Mouse (Mus musculus) embryonic facial prominence, embryonic 14.5 days (tissue): Measurements from ENCODE around the gene Rhebl1. TPM values are rescaled to one million over a fixed set of nuclear protein-coding genes. Genes with fewer than 3 reads are reported as not detected.

ENCODE experiments used
- ATAC-seq: fragments of 200-750 bp; cut with Nextera tagmentation; 2 replicates; pipeline ENCODE4 v1.8.0; 2017; ENCODE audit warnings: low read depth, moderate number of reproducible peaks, moderate TSS enrichment
- DNase-seq: peaks from one replicate; pipeline ENCODE4 v3.0.0-alpha.2; 2015; ENCODE audit warnings: low spot score
- H3K27ac ChIP-seq: fragments of 300-500 bp; sonication (generic); replicated peaks from 2 replicates; pipeline ENCODE4 v1.5.1; 2014; ENCODE audit warnings: low read depth, mild to moderate bottlenecking, low read length, moderate library complexity
- H3K27me3 ChIP-seq: fragments of 300-500 bp; sonication (generic); replicated peaks from 2 replicates; pipeline ENCODE4 v1.6.1; 2014; ENCODE audit warnings: low read length; ENCODE audit not compliant: control insufficient read depth, insufficient read depth
- H3K36me3 ChIP-seq: fragments of 300-500 bp; sonication (generic); 2 replicates; pipeline ENCODE4 v1.6.1; 2014; ENCODE audit warnings: low read length, mixed read lengths; ENCODE audit not compliant: control insufficient read depth, insufficient read depth
- H3K4me1 ChIP-seq: fragments of 300-500 bp; sonication (generic); 2 replicates; pipeline ENCODE4 v1.6.1; 2014; ENCODE audit warnings: antibody characterized with exemption, low read length; ENCODE audit not compliant: control insufficient read depth, insufficient read depth
- H3K4me2 ChIP-seq: fragments of 300-500 bp; sonication (generic); 2 replicates; pipeline ENCODE4 v1.6.1; 2014; ENCODE audit warnings: low read depth, mild to moderate bottlenecking, low read length, moderate library complexity, mixed read lengths
- H3K4me3 ChIP-seq: fragments of 300-500 bp; sonication (generic); 2 replicates; pipeline ENCODE4 v1.5.1; 2014; ENCODE audit warnings: low read depth, mild to moderate bottlenecking, low read length
- H3K9ac ChIP-seq: fragments of 300-500 bp; sonication (generic); 2 replicates; pipeline ENCODE4 v1.6.1; 2014; ENCODE audit warnings: low read depth, mild to moderate bottlenecking, low read length, moderate library complexity, mixed read lengths
- H3K9me3 ChIP-seq: fragments of 300-500 bp; sonication (generic); 2 replicates; pipeline ENCODE4 v1.6.1; 2016; ENCODE audit warnings: low read length; ENCODE audit not compliant: control insufficient read depth
- WGBS: fragments of 180-500 bp; shearing (Covaris S2); extraction: QIAGEN DNeasy Blood & Tissue Kit; methylation state at CpG from one replicate; pipeline ENCODE4 v1.1.7; 2014; 5-methylcytosine and 5-hydroxymethylcytosine counted together
- polyA plus RNA-seq: library from polyadenylated mRNA; unstranded; fragments of >200 nt; fragmentation: Nextera tagmentation; extraction: Ambion mirVana; gene quantifications from 2 replicates; pipeline ENCODE4 v1.2.1, GENCODE M21; 2014

Gene Rhebl1
- polyA plus RNA-seq, 1 experiment from 2014 or later: 8.4 TPM

GRCm38 (mm10) chr15:98887526-98887925, 6.8 kb downstream of the Rhebl1 start:
- Histone ChIP-seq H3K36me3 (no peaks in the 10 kb centered on the region), H3K27ac (peak overlapping the region; percentile 50), H3K4me1 (no peaks in the 10 kb centered on the region), H3K4me3 (no peak overlapping the region), H3K27me3 (peaks cover 17% of the 10 kb centered on the region), H3K9ac (no peak overlapping the region), H3K4me2 (no peak overlapping the region), H3K9me3 (no peaks in the 10 kb centered on the region)
- DNase-seq: no peak
- no peak for ATAC-seq
- 76% methylated on average over 7 of the region's 7 CpGs for WGBS

DNA sequence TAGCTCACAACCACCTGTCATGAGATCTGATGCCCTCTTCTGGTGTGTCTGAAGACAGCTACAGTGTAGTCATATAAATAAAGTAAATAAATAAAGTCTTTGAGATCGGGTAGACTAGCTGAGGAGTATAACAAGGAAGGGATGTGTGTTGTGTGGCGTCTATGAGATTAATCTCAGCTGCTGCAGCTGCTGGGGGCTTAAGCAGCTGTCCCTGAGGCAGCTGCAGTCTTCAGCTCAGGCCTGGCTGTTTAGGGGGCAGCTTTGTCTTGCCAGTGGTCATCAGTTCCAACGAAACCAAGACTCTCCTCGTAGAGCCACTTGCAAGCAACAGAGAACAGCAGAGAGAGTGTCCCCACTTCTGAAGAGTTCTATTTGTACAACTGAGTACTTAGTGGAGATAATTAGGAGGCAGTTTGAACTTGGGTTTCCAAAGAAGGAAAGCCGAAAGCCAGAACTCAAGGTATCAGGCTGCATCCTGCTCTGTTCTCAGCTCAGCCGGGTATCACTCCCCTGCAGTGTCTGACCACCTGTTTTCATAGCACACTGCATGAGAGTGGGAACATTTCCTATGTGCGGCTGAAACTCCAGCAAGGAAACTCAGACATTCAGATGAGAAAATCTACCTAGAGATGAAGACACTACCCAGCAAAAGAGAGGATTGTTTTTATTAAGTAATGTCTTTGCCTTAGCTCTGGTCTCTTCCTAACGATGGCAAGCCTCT, 7.5 kb downstream of the Rhebl1 start:
- WGBS: 54% methylated on average over 8 of the region's 8 CpGs
- Histone ChIP-seq H3K27ac (peak overlapping the region; percentile 50; the same call in 1 of the 2 replicates), H3K27me3 (peaks cover 11% of the 10 kb centered on the region), H3K4me3 (no peak overlapping the region), H3K9me3 (no peaks in the 10 kb centered on the region), H3K4me1 (no peaks in the 10 kb centered on the region), H3K9ac (no peak overlapping the region), H3K36me3 (no peaks in the 10 kb centered on the region), H3K4me2 (no peak overlapping the region)
- DNase-seq (peak; percentile 61), ATAC-seq (peak; percentile 70; the same call in 1 of the 2 replicates)

- Histone ChIP-seq H3K27me3 (no peaks in the 10 kb centered on the region), H3K36me3 (no peaks in the 10 kb centered on the region), H3K4me1 (peaks cover 8% of the 10 kb centered on the region; the same call in 1 of the 2 replicates), H3K4me2 (no peak overlapping the region), H3K4me3 (no peak overlapping the region), H3K9me3 (no peaks in the 10 kb centered on the region), H3K27ac (no peak overlapping the region), H3K9ac (no peak overlapping the region)
- DNase-seq (no peak), ATAC-seq (no peak)
- WGBS: 75% methylated on average over 1 of the region's 1 CpGs
Observed at GRCm38 (mm10) chr15:98884106-98884505, 10.2 kb downstream of the Rhebl1 start.

DNA sequence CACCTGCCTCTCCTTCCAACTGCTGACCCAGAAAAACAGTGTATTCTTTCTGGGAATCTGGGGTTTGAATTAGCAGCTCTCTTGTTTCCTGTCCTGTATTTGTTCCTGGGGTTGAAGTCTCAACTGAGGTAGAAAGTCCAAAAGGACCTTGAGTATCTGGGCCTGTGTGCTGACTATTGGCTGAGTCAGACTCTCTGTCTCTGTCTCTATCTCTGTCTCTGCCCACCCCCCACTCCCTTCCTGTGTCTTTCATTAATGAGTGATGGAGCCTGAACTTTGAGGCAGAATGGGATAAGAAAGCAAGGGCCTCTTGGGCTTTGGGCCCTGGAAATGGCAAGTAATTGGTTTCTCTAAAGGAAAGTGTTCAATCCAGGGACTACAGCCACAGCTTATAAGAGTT, 10.7 kb downstream of the Rhebl1 start:
- no peak overlapping the region for H3K4me3 ChIP-seq
- no peak for ATAC-seq

DNA sequence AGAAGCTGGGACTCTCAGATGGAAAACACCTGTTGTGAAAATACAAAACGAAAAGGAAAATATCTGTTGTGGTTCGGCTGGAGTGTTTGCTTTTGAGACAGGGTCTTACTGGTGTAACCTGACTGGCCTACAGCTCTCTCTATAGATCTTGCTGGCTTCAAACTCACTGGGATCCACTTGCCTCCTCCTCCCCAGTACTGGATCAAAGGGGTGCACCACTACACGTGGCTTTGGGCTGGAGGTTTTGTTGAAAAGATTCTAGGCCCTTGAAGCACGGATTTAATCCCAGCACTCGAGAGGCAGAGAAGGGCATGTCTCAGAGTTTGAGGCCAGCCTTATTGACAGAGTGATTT, 12.7 kb downstream of the Rhebl1 start:
- 6% methylated on average over 5 of the region's 5 CpGs for whole genome bisulfite sequencing
- H3K4me1 ChIP-seq: peaks cover 8% of the 10 kb centered on the region; the same call in 1 of the 2 replicates
- DNase-seq (no peak), ATAC-seq (peak; percentile 8; the same call in 1 of the 2 replicates)
- no peak overlapping the region; the same call in none of the 2 replicates for H3K9ac ChIP-seq
- H3K27ac ChIP-seq: peak overlapping the region; percentile 84
- H3K27me3 ChIP-seq: no peaks in the 10 kb centered on the region
- H3K4me2 ChIP-seq: peak overlapping the region; percentile 72; the same call in 1 of the 2 replicates
- no peaks in the 10 kb centered on the region for H3K36me3 ChIP-seq
- no peaks in the 10 kb centered on the region for H3K9me3 ChIP-seq
- H3K4me3 ChIP-seq: peak overlapping the region; percentile 67

More for the DNA sequence above, 10.7 kb downstream of the Rhebl1 start:
- Histone ChIP-seq H3K9me3 (no peaks in the 10 kb centered on the region), H3K4me1 (peaks cover 8% of the 10 kb centered on the region; the same call in 1 of the 2 replicates), H3K27me3 (no peaks in the 10 kb centered on the region), H3K4me2 (no peak overlapping the region), H3K9ac (no peak overlapping the region), H3K36me3 (no peaks in the 10 kb centered on the region), H3K27ac (no peak overlapping the region)
- no peak for DNase-seq

GRCm38 (mm10) chr15:98880978-98881655, 13.2 kb downstream of the Rhebl1 start:
- no peaks in the 10 kb centered on the region for H3K27me3 ChIP-seq
- WGBS: 0% methylated on average over 44 of the region's 48 CpGs
- H3K36me3 ChIP-seq: no peaks in the 10 kb centered on the region
- ATAC-seq: peak; percentile 96
- no peaks in the 10 kb centered on the region for H3K9me3 ChIP-seq
- peak overlapping the region; percentile 72 for H3K4me2 ChIP-seq
- DNase-seq: peak; percentile 99
- H3K9ac ChIP-seq: peak overlapping the region; percentile 68
- peak overlapping the region; percentile 67 for H3K4me3 ChIP-seq
- H3K4me1 ChIP-seq: peaks cover 8% of the 10 kb centered on the region; the same call in 1 of the 2 replicates
- peak overlapping the region; percentile 84 for H3K27ac ChIP-seq

- peak; percentile 89 for DNase-seq
- WGBS: 16% methylated on average over 3 of the region's 3 CpGs
- no peak for ATAC-seq
Observed at GRCm38 (mm10) chr15:98877331-98877730, 17.0 kb downstream of the Rhebl1 start.

GRCm38 (mm10) chr15:98871916-98872888, 22.1 kb downstream of the Rhebl1 start:
- H3K4me1 ChIP-seq: peaks cover 21% of the 10 kb centered on the region
- no peaks in the 10 kb centered on the region for H3K27me3 ChIP-seq
- peak; percentile 87 for ATAC-seq
- H3K4me3 ChIP-seq: peak overlapping the region; percentile 96
- under 1% methylated on average over 49 of the region's 51 CpGs for WGBS
- H3K4me2 ChIP-seq: peak overlapping the region; percentile 98
- no peaks in the 10 kb centered on the region for H3K36me3 ChIP-seq
- H3K9ac ChIP-seq: peak overlapping the region; percentile 96
- peak; percentile 99 for DNase-seq
- peak overlapping the region; percentile 99 for H3K27ac ChIP-seq
- H3K9me3 ChIP-seq: no peaks in the 10 kb centered on the region

More at GRCm38 (mm10) chr15:98877331-98877730, 17.0 kb downstream of the Rhebl1 start:
- Histone ChIP-seq H3K4me1 (peaks cover 8% of the 10 kb centered on the region; the same call in 1 of the 2 replicates), H3K27ac (no peak overlapping the region), H3K36me3 (no peaks in the 10 kb centered on the region), H3K9ac (no peak overlapping the region), H3K4me3 (no peak overlapping the region), H3K27me3 (no peaks in the 10 kb centered on the region), H3K9me3 (no peaks in the 10 kb centered on the region), H3K4me2 (no peak overlapping the region)
